Mouse (Mus musculus) liver, embryonic 15.5 days (tissue): Measurements from ENCODE around the gene Abcb8. TPM values are rescaled to one million over a fixed set of nuclear protein-coding genes. Genes with fewer than 3 reads are reported as not detected.

Source experiments
- ATAC-seq: fragments of 200-750 bp; cut with Nextera tagmentation; 2 replicates; pipeline ENCODE4 v1.8.0; 2017; ENCODE audit warnings: moderate number of reproducible peaks, mild to moderate bottlenecking, moderate library complexity; ENCODE audit not compliant: insufficient read depth
- H3K27ac ChIP-seq: fragments of 300-500 bp; sonication (generic); replicated peaks from 2 replicates; pipeline ENCODE4 v1.5.1; 2015; ENCODE audit warnings: mild to moderate bottlenecking, inconsistent platforms
- H3K27me3 ChIP-seq: fragments of 300-500 bp; sonication (generic); 2 replicates; pipeline ENCODE4 v1.6.1; 2015; ENCODE audit warnings: mild to moderate bottlenecking, inconsistent platforms
- H3K36me3 ChIP-seq: fragments of 300-500 bp; sonication (generic); replicated peaks from 2 replicates; pipeline ENCODE4 v1.6.1; 2015; ENCODE audit warnings: moderate library complexity, mild to moderate bottlenecking, inconsistent platforms
- H3K4me1 ChIP-seq: fragments of 300-500 bp; sonication (generic); replicated peaks from 2 replicates; pipeline ENCODE4 v1.6.1; 2015; ENCODE audit warnings: inconsistent platforms
- H3K4me2 ChIP-seq: fragments of 300-500 bp; sonication (generic); 2 replicates; pipeline ENCODE4 v1.6.1; 2015; ENCODE audit warnings: moderate library complexity, mild to moderate bottlenecking, inconsistent platforms
- H3K4me3 ChIP-seq: fragments of 300-500 bp; sonication (generic); replicated peaks from 2 replicates; pipeline ENCODE4 v1.5.1; 2015; ENCODE audit warnings: mild to moderate bottlenecking, inconsistent platforms
- H3K9ac ChIP-seq: fragments of 300-500 bp; sonication (generic); 2 replicates; pipeline ENCODE4 v1.6.1; 2015; ENCODE audit warnings: moderate library complexity, mild to moderate bottlenecking, inconsistent platforms
- H3K9me3 ChIP-seq: fragments of 300-500 bp; sonication (generic); replicated peaks from 2 replicates; pipeline ENCODE4 v1.6.1; 2016; ENCODE audit warnings: inconsistent platforms
- WGBS: fragments of 180-500 bp; shearing (Covaris S2); methylation state at CpG from one replicate; pipeline ENCODE4 v1.1.7; 2015; ENCODE audit warnings: mixed read lengths; ENCODE audit not compliant: insufficient replicate concordance; 5-methylcytosine and 5-hydroxymethylcytosine counted together
- polyA plus RNA-seq: library from polyadenylated mRNA; unstranded; fragments of >200 nt; fragmentation: Nextera tagmentation; extraction: Ambion mirVana; gene quantifications from 2 replicates; pipeline ENCODE4 v1.2.1, GENCODE M21; 2015

Abcb8 gene
- polyA plus RNA-seq, 1 experiment from 2014 or later, result 25.6 TPM

GRCm38 (mm10) chr5:24351701-24352171, 41.7 kb upstream of the Abcb8 start:
- Histone ChIP-seq H3K4me2 (peak overlapping the region; percentile 80), H3K9me3 (no peaks in the 10 kb centered on the region), H3K27ac (no peak overlapping the region), H3K4me3 (peak overlapping the region; percentile 56), H3K27me3 (peaks cover 88% of the 10 kb centered on the region), H3K9ac (no peak overlapping the region), H3K4me1 (peaks cover 44% of the 10 kb centered on the region), H3K36me3 (no peaks in the 10 kb centered on the region)
- under 1% methylated on average over 41 of the region's 41 CpGs for WGBS
- ATAC-seq, result peak; percentile 66

DNA sequence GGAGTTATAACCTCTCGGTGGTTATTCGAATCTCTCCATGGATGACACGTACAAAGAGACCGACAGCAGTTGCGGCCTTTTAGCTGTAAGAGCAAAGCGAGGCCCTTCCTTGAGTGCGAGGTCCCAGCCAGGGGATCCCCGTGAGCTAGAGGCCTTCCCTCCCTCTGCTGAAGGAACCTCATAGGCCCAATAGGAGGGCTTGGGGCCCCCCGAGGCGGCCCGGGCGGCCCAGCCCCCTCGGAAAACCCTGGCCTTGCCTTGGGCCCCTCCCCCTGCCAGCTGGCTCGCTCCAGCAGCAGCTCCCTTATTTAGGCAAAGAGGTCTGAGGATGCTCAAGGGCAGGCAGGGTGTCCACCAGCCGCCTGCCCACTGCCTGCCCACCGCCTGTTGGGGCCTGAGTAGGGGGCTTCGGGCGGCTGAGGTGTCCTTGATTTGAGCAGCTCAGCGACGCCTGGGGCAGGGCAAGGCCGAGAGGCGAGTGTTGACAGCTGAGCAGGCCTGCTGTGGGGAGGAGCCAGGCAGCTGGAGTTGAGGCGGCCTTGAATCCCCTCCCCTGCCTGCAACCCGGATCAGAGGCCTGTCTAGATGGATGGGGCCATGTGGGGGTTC, 41.1 kb upstream of the Abcb8 start:
- Histone ChIP-seq H3K27ac (no peak overlapping the region), H3K4me3 (0 out of 2 replicates have a peak overlapping the region, but pooled peaks have one; percentile 56), H3K27me3 (peaks cover 83% of the 10 kb centered on the region), H3K4me2 (peak overlapping the region; percentile 80), H3K9me3 (no peaks in the 10 kb centered on the region), H3K36me3 (no peaks in the 10 kb centered on the region), H3K4me1 (peaks cover 38% of the 10 kb centered on the region), H3K9ac (no peak overlapping the region)
- ATAC-seq, result no peak
- WGBS, result 2% methylated on average over 24 of the region's 24 CpGs

- Histone ChIP-seq H3K27ac (no peak overlapping the region), H3K4me3 (no peak overlapping the region), H3K9me3 (no peaks in the 10 kb centered on the region), H3K27me3 (peaks cover 73% of the 10 kb centered on the region), H3K4me1 (peaks cover 29% of the 10 kb centered on the region), H3K9ac (no peak overlapping the region), H3K4me2 (no peak overlapping the region), H3K36me3 (no peaks in the 10 kb centered on the region)
- no peak for ATAC-seq
- WGBS, result 29% methylated on average over 4 of the region's 4 CpGs
Measured at GRCm38 (mm10) chr5:24353327-24353726, 40.1 kb upstream of the Abcb8 start.

GRCm38 (mm10) chr5:24356764-24357163, 36.7 kb upstream of the Abcb8 start:
- 43% methylated on average over 4 of the region's 4 CpGs for WGBS
- Histone ChIP-seq H3K9me3 (no peaks in the 10 kb centered on the region), H3K4me2 (no peak overlapping the region), H3K27me3 (peaks cover 39% of the 10 kb centered on the region), H3K27ac (no peak overlapping the region), H3K36me3 (no peaks in the 10 kb centered on the region), H3K4me3 (no peak overlapping the region), H3K4me1 (peaks cover 9% of the 10 kb centered on the region), H3K9ac (no peak overlapping the region)
- no peak for ATAC-seq

DNA sequence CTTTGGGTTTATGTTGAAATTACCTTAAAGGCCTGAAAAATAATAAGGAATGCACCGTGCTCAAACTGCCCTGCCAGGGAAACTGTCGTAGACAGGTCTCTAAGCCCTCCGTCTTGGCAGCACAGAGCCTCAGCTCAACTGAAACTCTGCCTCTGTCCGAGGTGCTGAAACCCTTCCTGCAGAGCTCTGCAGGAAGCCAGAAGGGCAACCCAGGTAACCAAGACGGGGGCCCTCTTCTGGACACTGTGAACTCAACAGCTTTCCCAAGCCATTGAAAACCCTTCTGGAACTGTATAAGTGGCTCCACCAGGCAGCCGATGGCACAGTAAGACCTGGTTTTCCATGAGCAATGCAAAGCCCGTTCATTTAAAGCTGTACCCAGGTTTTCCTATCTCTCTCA, 36.0 kb upstream of the Abcb8 start:
- H3K9ac ChIP-seq, result no peak overlapping the region
- whole genome bisulfite sequencing, result 11% methylated on average over 7 of the region's 7 CpGs
- H3K4me1 ChIP-seq, result peaks cover 3% of the 10 kb centered on the region
- no peaks in the 10 kb centered on the region for H3K36me3 ChIP-seq
- H3K4me2 ChIP-seq, result no peak overlapping the region
- H3K27ac ChIP-seq, result no peak overlapping the region
- no peak for ATAC-seq
- peaks cover 32% of the 10 kb centered on the region for H3K27me3 ChIP-seq
- no peak overlapping the region for H3K4me3 ChIP-seq
- H3K9me3 ChIP-seq, result no peaks in the 10 kb centered on the region

- Histone ChIP-seq H3K4me2 (no peak overlapping the region; the same call in 1 of the 2 replicates), H3K9ac (no peak overlapping the region), H3K36me3 (no peaks in the 10 kb centered on the region), H3K9me3 (no peaks in the 10 kb centered on the region), H3K27ac (no peak overlapping the region), H3K27me3 (peaks cover 22% of the 10 kb centered on the region; the same call in 1 of the 2 replicates), H3K4me3 (no peak overlapping the region), H3K4me1 (no peaks in the 10 kb centered on the region)
- 0% methylated on average over 7 of the region's 7 CpGs for WGBS
- ATAC-seq, result peak; percentile 25; the same call in 1 of the 2 replicates
Measured at GRCm38 (mm10) chr5:24360792-24361454, 32.5 kb upstream of the Abcb8 start.

- no peaks in the 10 kb centered on the region for H3K4me1 ChIP-seq
- H3K9me3 ChIP-seq, result no peaks in the 10 kb centered on the region
- H3K4me3 ChIP-seq, result no peak overlapping the region
- no peak overlapping the region for H3K9ac ChIP-seq
- WGBS, result 33% methylated on average over 2 of the region's 2 CpGs
- no peak overlapping the region for H3K4me2 ChIP-seq
- no peak overlapping the region for H3K27ac ChIP-seq
- H3K27me3 ChIP-seq, result peaks cover 27% of the 10 kb centered on the region; the same call in 1 of the 2 replicates
- ATAC-seq, result no peak
- no peaks in the 10 kb centered on the region for H3K36me3 ChIP-seq
Measured at GRCm38 (mm10) chr5:24363467-24363866, 30.0 kb upstream of the Abcb8 start.

- Histone ChIP-seq H3K4me1 (no peaks in the 10 kb centered on the region), H3K4me3 (no peak overlapping the region), H3K9me3 (no peaks in the 10 kb centered on the region), H3K9ac (no peak overlapping the region), H3K27ac (no peak overlapping the region), H3K27me3 (peaks cover 27% of the 10 kb centered on the region; the same call in 1 of the 2 replicates), H3K36me3 (no peaks in the 10 kb centered on the region), H3K4me2 (no peak overlapping the region)
- no peak for ATAC-seq
- WGBS, result 36% methylated on average over 3 of the region's 3 CpGs
Measured at GRCm38 (mm10) chr5:24364061-24364460, 29.4 kb upstream of the Abcb8 start.

DNA sequence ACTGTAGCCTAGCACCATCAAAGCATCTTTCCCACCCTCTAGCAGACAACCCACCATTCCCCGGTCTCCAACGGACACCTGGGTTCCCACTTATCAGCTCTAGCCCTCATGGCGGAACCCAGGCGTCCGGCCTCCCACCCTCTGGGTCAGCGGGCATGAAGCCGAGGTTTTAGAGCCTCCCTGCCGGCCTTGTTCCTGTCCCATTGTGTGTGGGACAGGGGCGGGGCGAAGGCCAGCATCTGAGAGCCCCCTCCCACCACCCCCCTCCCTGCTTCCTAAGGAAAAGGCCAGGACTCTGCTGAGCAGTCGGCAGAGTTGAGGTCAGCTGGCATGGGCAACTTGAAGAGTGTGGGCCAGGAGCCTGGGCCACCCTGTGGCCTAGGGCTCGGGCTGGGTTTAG, 29.0 kb upstream of the Abcb8 start, which contains the start of gene Nos3:
Gene Nos3 (plus strand): TSS at position 303 of the 400 bp plus-strand sequence.
- H3K27me3 ChIP-seq, result peaks cover 27% of the 10 kb centered on the region; the same call in 1 of the 2 replicates
- 37% methylated on average over 12 of the region's 12 CpGs for WGBS
- H3K4me1 ChIP-seq, result no peaks in the 10 kb centered on the region
- 0 out of 2 replicates have a peak within 1 kb of the TSS, but pooled peaks have one; percentile 2 for H3K4me3 ChIP-seq
- no peaks in the 10 kb centered on the region for H3K9me3 ChIP-seq
- H3K27ac ChIP-seq, result no peak within 1 kb of the TSS
- no peak within 1 kb of the TSS for H3K9ac ChIP-seq
- H3K4me2 ChIP-seq, result peak within 1 kb of the TSS; percentile 3; the same call in 1 of the 2 replicates
- no peak for ATAC-seq
- H3K36me3 ChIP-seq, result no peaks in the 10 kb centered on the region

GRCm38 (mm10) chr5:24364963-24365362, 28.5 kb upstream of the Abcb8 start:
- Histone ChIP-seq H3K27ac (no peak overlapping the region), H3K9ac (no peak overlapping the region), H3K4me2 (peak overlapping the region; percentile 3; the same call in 1 of the 2 replicates), H3K4me1 (no peaks in the 10 kb centered on the region), H3K27me3 (peaks cover 27% of the 10 kb centered on the region; the same call in 1 of the 2 replicates), H3K36me3 (no peaks in the 10 kb centered on the region), H3K9me3 (no peaks in the 10 kb centered on the region), H3K4me3 (0 out of 2 replicates have a peak overlapping the region, but pooled peaks have one; percentile 2)
- WGBS, result 49% methylated on average over 10 of the region's 10 CpGs
- no peak for ATAC-seq

DNA sequence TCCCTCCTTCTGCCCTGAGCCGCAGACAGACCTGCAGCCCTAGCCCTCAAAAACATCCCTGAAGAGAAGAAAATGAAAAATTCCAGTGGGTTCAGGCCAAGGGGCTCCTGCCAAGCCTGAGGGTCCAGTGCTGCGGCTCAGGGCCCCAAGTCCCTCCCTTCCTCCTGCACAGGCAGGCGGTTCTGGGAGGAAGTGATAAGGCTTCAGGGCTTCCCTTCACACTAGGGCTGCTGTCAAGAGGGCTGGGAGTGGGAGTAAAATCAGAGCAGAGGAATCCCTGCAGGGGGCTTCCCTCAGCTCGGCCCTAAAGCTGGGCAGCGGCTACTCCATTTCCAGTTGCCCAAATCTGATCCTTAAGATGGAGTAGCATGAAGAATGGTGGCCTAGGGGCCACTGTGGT, 27.9 kb upstream of the Abcb8 start:
- 7% methylated on average over 5 of the region's 5 CpGs for WGBS
- Histone ChIP-seq H3K4me2 (no peak overlapping the region), H3K9me3 (no peaks in the 10 kb centered on the region), H3K9ac (no peak overlapping the region), H3K4me3 (0 out of 2 replicates have a peak overlapping the region, but pooled peaks have one; percentile 2), H3K27ac (no peak overlapping the region), H3K36me3 (no peaks in the 10 kb centered on the region), H3K4me1 (no peaks in the 10 kb centered on the region), H3K27me3 (peaks cover 27% of the 10 kb centered on the region; the same call in 1 of the 2 replicates)
- no peak for ATAC-seq
